Mouse (Mus musculus) hindbrain, embryonic 14.5 days (tissue): ENCODE results near the gene Dhx58. TPM values are rescaled to one million over a fixed set of nuclear protein-coding genes. Genes with fewer than 3 reads are reported as not detected.

ENCODE experiments used
- ATAC-seq: fragments of 200-750 bp; cut with Nextera tagmentation; 2 replicates; pipeline ENCODE4 v1.8.0; 2017; ENCODE audit warnings: moderate number of reproducible peaks, mild to moderate bottlenecking, moderate TSS enrichment, moderate library complexity; ENCODE audit not compliant: low FRiP score
- DNase-seq: peaks from one replicate; pipeline ENCODE4 v3.0.0-alpha.2; 2015; ENCODE audit warnings: low spot score
- H3K27ac ChIP-seq: fragments of 300-500 bp; sonication (generic); 2 replicates; pipeline ENCODE4 v1.5.1; 2014; ENCODE audit warnings: mild to moderate bottlenecking, moderate library complexity
- H3K27me3 ChIP-seq: fragments of 300-500 bp; sonication (generic); 2 replicates; pipeline ENCODE4 v1.6.1; 2014; ENCODE audit warnings: mild to moderate bottlenecking, low read length, mixed read lengths; ENCODE audit not compliant: control insufficient read depth, insufficient read depth
- H3K36me3 ChIP-seq: fragments of 300-500 bp; sonication (generic); replicated peaks from 2 replicates; pipeline ENCODE4 v1.6.1; 2014; ENCODE audit not compliant: control insufficient read depth, insufficient read depth
- H3K4me1 ChIP-seq: fragments of 300-500 bp; sonication (generic); replicated peaks from 2 replicates; pipeline ENCODE4 v1.6.1; 2014; ENCODE audit warnings: antibody characterized with exemption, low read length, mixed read lengths; ENCODE audit not compliant: control insufficient read depth, insufficient read depth
- H3K4me2 ChIP-seq: fragments of 300-500 bp; sonication (generic); replicated peaks from 2 replicates; pipeline ENCODE4 v1.6.1; 2014; ENCODE audit warnings: mild to moderate bottlenecking, moderate library complexity
- H3K4me3 ChIP-seq: fragments of 300-500 bp; sonication (generic); replicated peaks from 2 replicates; pipeline ENCODE4 v1.5.1; 2014; ENCODE audit warnings: mild to moderate bottlenecking, low read length
- H3K9ac ChIP-seq: fragments of 300-500 bp; sonication (generic); 2 replicates; pipeline ENCODE4 v1.6.1; 2014
- H3K9me3 ChIP-seq: fragments of 300-500 bp; sonication (generic); 2 replicates; pipeline ENCODE4 v1.6.1; 2016; ENCODE audit warnings: low read length; ENCODE audit not compliant: control insufficient read depth
- WGBS: fragments of 180-500 bp; shearing (Covaris S2); extraction: QIAGEN DNeasy Blood & Tissue Kit; methylation state at CpG from one replicate; pipeline ENCODE4 v1.1.7; 2014; 5-methylcytosine and 5-hydroxymethylcytosine counted together
- polyA plus RNA-seq: library from polyadenylated mRNA; unstranded; fragments of >200 nt; fragmentation: Nextera tagmentation; extraction: Ambion mirVana; gene quantifications from 2 replicates; pipeline ENCODE4 v1.2.1, GENCODE M21; 2014

The Dhx58 gene
- 0.85 and 1.7 TPM in 2 replicates for polyA plus RNA-seq

DNA sequence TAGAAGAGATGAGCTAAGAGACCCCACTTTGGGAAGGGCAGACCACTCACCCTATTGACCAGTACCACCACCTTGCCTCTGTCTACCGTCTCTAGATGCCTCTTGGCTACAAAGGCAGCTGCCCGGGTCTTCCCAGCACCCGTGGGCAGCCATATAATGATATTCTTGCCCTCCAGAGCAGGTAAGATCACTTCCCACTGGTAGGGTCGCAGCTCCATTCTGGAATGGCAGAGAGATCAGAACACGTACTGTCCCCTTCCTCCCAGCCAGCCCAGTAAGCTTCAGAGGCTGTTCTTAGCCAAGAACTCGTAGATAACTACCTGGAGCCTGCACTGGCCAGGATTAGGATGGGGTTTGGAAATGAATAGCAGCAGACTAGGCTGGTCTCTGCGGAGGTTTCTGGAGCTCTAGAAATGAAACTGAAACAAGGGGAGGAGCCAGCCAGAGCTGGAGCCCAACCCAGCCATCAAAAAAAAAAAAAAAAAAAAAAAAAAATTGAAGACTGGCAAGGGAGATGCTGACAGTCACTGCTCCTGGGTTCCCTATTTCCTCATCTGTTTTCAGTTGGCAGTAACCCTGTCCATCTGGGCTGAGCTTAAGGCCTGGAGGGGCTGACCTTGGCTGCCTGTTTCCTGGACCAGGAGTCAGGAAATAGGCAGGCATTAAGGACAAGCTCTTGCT is at the start of gene Dhx58:
TSS of gene Dhx58 (minus strand) at position 421 of the 681 bp plus-strand sequence.
- Histone ChIP-seq H3K4me2 (no peak within 1 kb of the TSS), H3K4me3 (no peak within 1 kb of the TSS), H3K27ac (no peak within 1 kb of the TSS), H3K36me3 (peaks cover 47% of the 10 kb centered on the region), H3K27me3 (0 out of 2 replicates have a peak, but pooled peaks cover 7% of the 10 kb centered on the region), H3K9me3 (no peaks in the 10 kb centered on the region), H3K9ac (no peak within 1 kb of the TSS), H3K4me1 (no peaks in the 10 kb centered on the region)
- DNase-seq (no peak), ATAC-seq (no peak)
- WGBS = 67% methylated on average over 7 of the region's 7 CpGs

GRCm38 (mm10) chr11:100752294-100752693 is 48.2 kb upstream of the Dhx58 start:
- peaks cover 62% of the 10 kb centered on the region for H3K36me3 ChIP-seq
- H3K9me3 ChIP-seq = no peaks in the 10 kb centered on the region
- no peak overlapping the region for H3K27ac ChIP-seq
- 27% methylated on average over 10 of the region's 10 CpGs for WGBS
- no peaks in the 10 kb centered on the region for H3K27me3 ChIP-seq
- no peak overlapping the region for H3K9ac ChIP-seq
- no peak overlapping the region for H3K4me2 ChIP-seq
- no peaks in the 10 kb centered on the region for H3K4me1 ChIP-seq
- H3K4me3 ChIP-seq = no peak overlapping the region
- no peak for ATAC-seq
- no peak for DNase-seq

DNA sequence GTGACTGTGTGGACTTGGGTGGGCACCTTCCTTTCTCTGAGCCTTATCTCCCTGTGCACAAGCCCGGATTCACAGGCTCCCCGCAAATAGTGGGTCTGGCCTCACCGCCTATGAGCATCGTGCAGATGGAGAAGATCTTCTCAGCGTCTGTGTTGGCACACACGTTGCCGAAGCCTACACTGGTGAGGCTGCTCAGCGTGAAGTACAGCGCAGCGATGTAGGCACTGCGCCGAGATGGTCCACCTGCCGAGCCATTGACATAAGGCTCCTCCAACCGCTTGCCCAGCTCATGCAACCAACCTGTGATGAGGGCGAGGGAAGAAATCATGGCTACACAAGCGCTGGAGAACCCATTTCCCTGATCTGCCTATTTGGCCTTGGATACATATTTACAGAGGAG is 46.1 kb upstream of the Dhx58 start:
- Histone ChIP-seq H3K27me3 (no peaks in the 10 kb centered on the region), H3K4me1 (no peaks in the 10 kb centered on the region), H3K4me3 (no peak overlapping the region), H3K36me3 (peaks cover 51% of the 10 kb centered on the region), H3K27ac (no peak overlapping the region), H3K9ac (no peak overlapping the region), H3K4me2 (no peak overlapping the region), H3K9me3 (no peaks in the 10 kb centered on the region)
- no peak for ATAC-seq
- WGBS = 91% methylated on average over 16 of the region's 16 CpGs
- no peak for DNase-seq

- H3K4me3 ChIP-seq = no peak overlapping the region
- H3K9me3 ChIP-seq = no peaks in the 10 kb centered on the region
- H3K36me3 ChIP-seq = peaks cover 49% of the 10 kb centered on the region
- WGBS = 47% methylated on average over 25 of the region's 25 CpGs
- H3K4me2 ChIP-seq = no peak overlapping the region
- ATAC-seq (no peak), DNase-seq (no peak)
- no peak overlapping the region for H3K9ac ChIP-seq
- no peak overlapping the region for H3K27ac ChIP-seq
- H3K27me3 ChIP-seq = no peaks in the 10 kb centered on the region
- H3K4me1 ChIP-seq = no peaks in the 10 kb centered on the region
Observed at GRCm38 (mm10) chr11:100749469-100749868, 45.4 kb upstream of the Dhx58 start.

- H3K4me1 ChIP-seq = no peaks in the 10 kb centered on the region
- no peak overlapping the region for H3K4me3 ChIP-seq
- H3K9ac ChIP-seq = no peak overlapping the region
- no peak overlapping the region for H3K27ac ChIP-seq
- H3K4me2 ChIP-seq = no peak overlapping the region
- DNase-seq (no peak), ATAC-seq (no peak)
- no peaks in the 10 kb centered on the region for H3K9me3 ChIP-seq
- H3K27me3 ChIP-seq = no peaks in the 10 kb centered on the region
- H3K36me3 ChIP-seq = peaks cover 41% of the 10 kb centered on the region
- WGBS = 84% methylated on average over 4 of the region's 4 CpGs
Observed at GRCm38 (mm10) chr11:100748620-100749019, 44.5 kb upstream of the Dhx58 start.

DNA sequence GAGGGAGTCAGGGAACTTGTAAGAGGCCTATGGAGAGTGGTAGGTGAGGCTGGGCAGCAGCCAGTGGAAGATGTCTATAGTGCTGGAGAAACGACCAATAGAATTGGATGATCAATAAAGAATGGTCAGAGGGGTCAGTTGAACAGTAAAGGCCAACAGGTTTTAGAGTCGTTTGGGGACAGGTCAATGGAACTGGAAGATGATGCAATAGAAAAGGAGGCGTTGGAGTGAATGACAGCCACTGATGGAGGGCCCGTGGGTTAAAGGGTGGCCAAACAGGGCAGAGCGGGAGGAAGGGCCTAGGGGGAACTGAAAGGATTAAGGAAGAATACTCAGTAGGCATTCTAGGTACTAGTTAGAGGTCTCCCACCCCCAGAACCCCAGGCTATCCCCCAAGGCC is 43.0 kb upstream of the Dhx58 start:
- no peak overlapping the region for H3K9ac ChIP-seq
- no peaks in the 10 kb centered on the region for H3K9me3 ChIP-seq
- peaks cover 48% of the 10 kb centered on the region for H3K36me3 ChIP-seq
- DNase-seq (no peak), ATAC-seq (no peak)
- no peaks in the 10 kb centered on the region for H3K4me1 ChIP-seq
- no peak overlapping the region for H3K4me3 ChIP-seq
- H3K27ac ChIP-seq = no peak overlapping the region
- H3K4me2 ChIP-seq = no peak overlapping the region
- 67% methylated on average over 5 of the region's 5 CpGs for WGBS
- H3K27me3 ChIP-seq = no peaks in the 10 kb centered on the region

DNA sequence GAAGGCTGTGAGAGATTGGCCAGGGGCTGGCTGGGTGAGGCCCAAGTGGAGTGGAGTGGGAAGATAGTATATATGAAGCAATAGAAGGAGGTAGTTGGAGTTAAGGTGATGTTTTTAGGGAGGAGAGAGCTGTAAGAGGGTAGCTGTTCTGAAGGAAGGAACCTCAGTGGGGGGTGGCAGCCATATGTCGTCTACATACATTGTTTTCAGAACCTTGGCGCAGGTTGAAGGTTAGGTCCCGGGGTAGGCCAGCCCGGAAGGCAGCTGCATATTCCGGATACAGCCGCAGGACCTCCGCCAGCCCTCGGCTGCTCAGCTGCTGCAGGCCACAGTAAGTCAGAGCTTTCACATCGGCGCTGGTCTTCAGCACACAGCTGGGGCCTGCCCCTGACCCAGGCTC is 42.5 kb upstream of the Dhx58 start:
- no peaks in the 10 kb centered on the region for H3K27me3 ChIP-seq
- H3K4me3 ChIP-seq = no peak overlapping the region
- ATAC-seq (no peak), DNase-seq (no peak)
- WGBS = 82% methylated on average over 10 of the region's 10 CpGs
- no peaks in the 10 kb centered on the region for H3K9me3 ChIP-seq
- H3K36me3 ChIP-seq = peaks cover 47% of the 10 kb centered on the region
- no peak overlapping the region for H3K9ac ChIP-seq
- H3K4me1 ChIP-seq = no peaks in the 10 kb centered on the region
- no peak overlapping the region for H3K4me2 ChIP-seq
- H3K27ac ChIP-seq = no peak overlapping the region

- Histone ChIP-seq H3K36me3 (peaks cover 41% of the 10 kb centered on the region), H3K4me1 (no peaks in the 10 kb centered on the region), H3K9me3 (no peaks in the 10 kb centered on the region), H3K9ac (no peak overlapping the region; the same call in 1 of the 2 replicates), H3K27me3 (no peaks in the 10 kb centered on the region), H3K4me3 (no peak overlapping the region), H3K4me2 (no peak overlapping the region), H3K27ac (no peak overlapping the region)
- WGBS = 10% methylated on average over 6 of the region's 6 CpGs
- 0 out of 2 replicates have a peak, but pooled peaks have one; percentile 58 for ATAC-seq
- DNase-seq = peak; percentile 73
Observed at GRCm38 (mm10) chr11:100745085-100745484, 41.0 kb upstream of the Dhx58 start.

DNA sequence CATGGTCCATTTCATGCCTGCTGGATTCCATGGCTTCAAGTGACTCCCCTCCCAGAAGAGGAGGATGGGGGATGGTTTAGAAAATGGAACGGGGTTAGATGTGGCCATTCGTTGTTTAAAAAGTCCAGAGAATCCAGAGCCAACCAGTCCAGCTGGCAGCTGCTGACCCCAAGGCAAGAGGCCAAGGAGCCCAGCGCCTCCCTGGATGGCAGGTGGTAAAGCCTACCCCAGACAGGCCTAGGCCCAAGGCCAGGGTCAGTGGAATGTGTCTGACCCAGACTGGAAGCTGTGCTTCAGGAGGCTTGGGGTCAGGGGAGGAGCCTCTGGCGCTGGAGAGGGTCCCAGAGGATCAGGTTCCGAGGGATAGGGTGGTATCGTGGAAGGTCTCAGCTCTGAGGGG is 37.3 kb upstream of the Dhx58 start:
- ATAC-seq (no peak), DNase-seq (no peak)
- Histone ChIP-seq H3K9me3 (no peaks in the 10 kb centered on the region), H3K4me3 (no peak overlapping the region), H3K4me1 (peaks cover 9% of the 10 kb centered on the region), H3K27me3 (no peaks in the 10 kb centered on the region), H3K27ac (no peak overlapping the region), H3K36me3 (peaks cover 26% of the 10 kb centered on the region), H3K4me2 (no peak overlapping the region), H3K9ac (no peak overlapping the region)
- WGBS = 78% methylated on average over 6 of the region's 6 CpGs
